Mouse (Mus musculus) liver, embryonic 16.5 days (tissue): ENCODE measurements around the gene Haus3. TPM values are rescaled to one million over a fixed set of nuclear protein-coding genes. Genes with fewer than 3 reads are reported as not detected.

ENCODE experiments used
- ATAC-seq: fragments of 200-750 bp; cut with Nextera tagmentation; 2 replicates; pipeline ENCODE4 v1.8.0; 2017; ENCODE audit warnings: low read depth, mild to moderate bottlenecking, moderate number of reproducible peaks, moderate library complexity
- H3K27ac ChIP-seq: fragments of 300-500 bp; sonication (generic); 2 replicates; pipeline ENCODE4 v1.5.1; 2014; ENCODE audit warnings: mild to moderate bottlenecking, low read length
- H3K27me3 ChIP-seq: fragments of 300-500 bp; sonication (generic); 2 replicates; pipeline ENCODE4 v1.6.1; 2014; ENCODE audit warnings: low read depth, low read length, mixed read lengths; ENCODE audit not compliant: control insufficient read depth, insufficient read depth
- H3K36me3 ChIP-seq: fragments of 300-500 bp; sonication (generic); 2 replicates; pipeline ENCODE4 v1.6.1; 2014; ENCODE audit warnings: mild to moderate bottlenecking; ENCODE audit not compliant: control insufficient read depth, insufficient read depth
- H3K4me1 ChIP-seq: fragments of 300-500 bp; sonication (generic); 2 replicates; pipeline ENCODE4 v1.6.1; 2014; ENCODE audit warnings: low read depth, low read length, mixed read lengths; ENCODE audit not compliant: control insufficient read depth
- H3K4me2 ChIP-seq: fragments of 300-500 bp; sonication (generic); 2 replicates; pipeline ENCODE4 v1.6.1; 2014; ENCODE audit warnings: low read depth, low read length, mixed read lengths
- H3K4me3 ChIP-seq: fragments of 300-500 bp; sonication (generic); 2 replicates; pipeline ENCODE4 v1.5.1; 2014; ENCODE audit warnings: low read depth, mild to moderate bottlenecking, low read length
- H3K9ac ChIP-seq: fragments of 300-500 bp; sonication (generic); 2 replicates; pipeline ENCODE4 v1.6.1; 2014; ENCODE audit warnings: low read depth, low read length
- H3K9me3 ChIP-seq: fragments of 300-500 bp; sonication (generic); replicated peaks from 2 replicates; pipeline ENCODE4 v1.6.1; 2016; ENCODE audit warnings: low read length; ENCODE audit not compliant: control insufficient read depth
- WGBS: fragments of 180-500 bp; shearing (Covaris S2); extraction: QIAGEN DNeasy Blood & Tissue Kit; methylation state at CpG from one replicate; pipeline ENCODE4 v1.1.7; 2014; ENCODE audit not compliant: insufficient replicate concordance; 5-methylcytosine and 5-hydroxymethylcytosine counted together
- polyA plus RNA-seq: library from polyadenylated mRNA; unstranded; fragments of >200 nt; fragmentation: Nextera tagmentation; extraction: Ambion mirVana; gene quantifications from 2 replicates; pipeline ENCODE4 v1.2.1, GENCODE M21; 2015

Haus3 gene
- polyA plus RNA-seq, 1 experiment from 2014 or later = 19.8 TPM

DNA sequence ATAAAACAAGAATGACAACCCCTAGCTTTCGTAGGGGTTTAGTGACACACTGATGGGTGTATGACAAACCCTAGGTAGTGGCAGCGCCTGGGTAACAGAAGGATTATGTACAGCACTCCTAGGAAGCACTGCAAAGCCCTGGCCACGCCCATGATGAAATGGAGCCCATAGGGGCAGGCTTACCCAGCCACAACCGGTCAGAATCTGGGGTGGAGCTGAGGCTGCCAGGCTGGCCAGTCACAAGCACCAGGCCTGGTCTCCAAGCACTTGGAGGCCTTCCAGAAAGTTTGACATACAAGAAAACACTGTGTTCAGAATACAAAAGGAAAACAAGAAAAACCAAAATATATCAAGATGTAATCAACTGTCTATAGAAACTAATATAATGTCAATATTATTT is 21.7 kb upstream of the Haus3 start:
- H3K9ac ChIP-seq = no peak overlapping the region
- peaks cover 18% of the 10 kb centered on the region for H3K4me1 ChIP-seq
- H3K4me2 ChIP-seq = no peak overlapping the region
- H3K27ac ChIP-seq = no peak overlapping the region
- H3K36me3 ChIP-seq = no peaks in the 10 kb centered on the region
- no peaks in the 10 kb centered on the region for H3K27me3 ChIP-seq
- H3K9me3 ChIP-seq = no peaks in the 10 kb centered on the region
- WGBS = 43% methylated on average over 4 of the region's 4 CpGs
- H3K4me3 ChIP-seq = no peak overlapping the region
- no peak for ATAC-seq

DNA sequence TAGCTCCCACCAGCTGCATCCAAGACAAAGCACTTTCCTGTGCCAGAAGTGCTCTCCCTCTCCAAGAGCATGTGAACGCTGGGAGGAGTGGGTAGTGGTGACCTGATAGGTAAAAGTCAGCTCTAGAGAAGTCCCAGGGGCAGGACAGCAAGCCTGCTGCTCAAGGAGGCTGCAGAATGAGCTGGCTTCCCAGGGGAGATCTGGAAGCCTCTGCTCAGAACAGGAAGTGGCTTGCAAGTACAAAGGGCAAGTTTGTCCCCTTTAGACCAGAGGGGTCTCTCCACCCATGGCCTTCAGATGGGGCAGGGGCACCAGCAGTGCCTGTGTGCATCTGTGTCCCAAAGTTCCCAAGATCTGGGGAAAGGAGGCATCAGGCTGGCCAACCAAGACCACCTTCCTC is 20.2 kb upstream of the Haus3 start:
- Histone ChIP-seq H3K4me2 (no peak overlapping the region), H3K27ac (no peak overlapping the region), H3K36me3 (no peaks in the 10 kb centered on the region), H3K4me1 (peaks cover 20% of the 10 kb centered on the region), H3K27me3 (no peaks in the 10 kb centered on the region), H3K9ac (no peak overlapping the region), H3K4me3 (no peak overlapping the region), H3K9me3 (no peaks in the 10 kb centered on the region)
- no peak for ATAC-seq
- WGBS = 58% methylated on average over 1 of the region's 1 CpGs

DNA sequence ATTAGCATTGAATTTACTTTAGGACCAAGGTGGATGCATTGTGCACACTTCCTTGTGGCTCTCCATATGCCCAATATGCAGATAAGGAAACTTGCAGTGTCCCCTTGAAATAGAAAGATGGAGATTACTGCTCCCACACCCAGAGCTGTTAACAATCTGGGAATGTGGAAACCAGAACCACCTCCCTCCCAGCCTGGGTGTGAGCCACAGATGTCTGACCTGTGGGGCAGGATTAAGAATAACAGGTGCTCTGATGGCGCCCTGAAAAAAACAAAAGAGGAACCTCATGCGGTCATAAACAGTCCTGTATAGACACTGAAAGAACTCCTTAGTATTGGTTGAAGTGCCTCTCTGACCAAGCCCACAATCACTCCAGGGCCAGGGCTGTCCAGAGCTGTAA is 19.5 kb upstream of the Haus3 start:
- H3K9me3 ChIP-seq = no peaks in the 10 kb centered on the region
- no peak overlapping the region for H3K4me3 ChIP-seq
- H3K27me3 ChIP-seq = no peaks in the 10 kb centered on the region
- no peak overlapping the region for H3K9ac ChIP-seq
- no peak for ATAC-seq
- peaks cover 20% of the 10 kb centered on the region for H3K4me1 ChIP-seq
- 32% methylated on average over 2 of the region's 2 CpGs for WGBS
- no peaks in the 10 kb centered on the region for H3K36me3 ChIP-seq
- no peak overlapping the region for H3K27ac ChIP-seq
- H3K4me2 ChIP-seq = peak overlapping the region; percentile 99

DNA sequence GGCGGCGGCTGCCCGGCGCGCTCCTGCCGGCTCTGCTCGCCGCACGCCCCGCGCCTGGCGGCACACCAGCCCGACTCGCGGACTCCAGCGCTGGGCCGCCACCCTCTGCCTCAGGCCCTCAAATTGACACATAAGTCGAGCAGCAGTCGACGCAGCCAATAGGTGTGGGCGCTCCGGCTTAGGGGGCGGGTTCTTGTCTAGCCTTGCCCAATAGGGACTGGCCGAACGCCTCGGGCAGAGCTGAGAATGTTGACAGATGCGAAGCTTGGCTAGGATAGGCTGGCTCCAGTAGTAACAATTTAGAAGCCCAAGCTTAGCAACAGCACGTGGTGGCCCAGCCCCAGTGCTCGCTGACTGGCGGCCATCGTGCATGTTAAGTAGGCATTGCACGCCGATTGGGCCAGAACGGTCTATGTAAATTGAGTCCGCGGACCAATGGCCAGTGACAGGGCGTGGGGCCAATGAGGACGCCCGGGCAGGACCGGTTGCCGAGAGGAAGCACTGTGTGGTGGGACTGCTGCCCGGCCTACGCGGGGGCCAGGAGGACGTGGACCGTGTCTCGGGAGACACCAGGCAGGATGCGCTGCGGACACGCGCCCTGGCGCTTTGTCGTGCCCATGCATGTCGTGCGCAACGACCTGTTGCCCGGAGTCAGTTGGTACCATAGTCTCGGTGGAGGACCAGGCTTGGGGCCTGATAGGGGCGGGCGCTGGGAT is 18.4 kb upstream of the Haus3 start, which contains the start of gene Mxd4:
Gene Mxd4, minus strand, starts transcription at position 120 of the 716 bp plus-strand sequence.
- peak within 1 kb of the TSS; percentile 68 for H3K9ac ChIP-seq
- under 1% methylated on average over 49 of the region's 60 CpGs for whole genome bisulfite sequencing
- peak; percentile 94 for ATAC-seq

DNA sequence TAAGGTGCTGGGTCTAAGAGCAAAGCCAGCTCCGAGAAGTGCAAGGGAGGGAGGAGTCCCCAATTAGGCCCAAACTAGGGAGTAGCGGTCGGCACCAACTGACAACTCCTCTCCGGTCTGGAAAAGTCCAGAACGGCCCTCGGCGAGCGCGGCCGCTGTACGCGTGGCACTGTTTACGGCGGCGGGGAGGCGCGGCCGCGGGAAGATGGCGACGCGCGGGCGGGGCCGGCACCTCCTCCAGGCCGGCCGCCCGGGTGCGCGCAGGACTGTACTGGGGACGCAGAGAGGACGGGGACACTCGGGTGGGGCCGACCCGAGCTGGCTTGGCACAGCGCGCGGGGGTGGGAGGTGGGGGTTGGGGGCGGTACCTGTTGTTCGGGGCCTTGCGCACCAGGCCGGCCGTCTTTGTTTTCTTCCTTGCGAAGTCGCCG is 17.6 kb upstream of the Haus3 start:
- Histone ChIP-seq H3K4me2 (peak overlapping the region; percentile 99), H3K9me3 (no peaks in the 10 kb centered on the region), H3K4me3 (peak overlapping the region; percentile 81), H3K4me1 (peaks cover 20% of the 10 kb centered on the region), H3K27me3 (no peaks in the 10 kb centered on the region), H3K9ac (peak overlapping the region; percentile 68), H3K27ac (peak overlapping the region; percentile 92), H3K36me3 (no peaks in the 10 kb centered on the region)
- ATAC-seq = peak; percentile 27
- WGBS = under 1% methylated on average over 38 of the region's 46 CpGs

More for the DNA sequence above, 18.4 kb upstream of the Haus3 start, which contains the start of gene Mxd4:
- no peaks in the 10 kb centered on the region for H3K27me3 ChIP-seq
- H3K9me3 ChIP-seq = no peaks in the 10 kb centered on the region
- H3K27ac ChIP-seq = peak within 1 kb of the TSS; percentile 92
- peaks cover 20% of the 10 kb centered on the region for H3K4me1 ChIP-seq
- H3K36me3 ChIP-seq = no peaks in the 10 kb centered on the region
- H3K4me2 ChIP-seq = peak within 1 kb of the TSS; percentile 99
- H3K4me3 ChIP-seq = peak within 1 kb of the TSS; percentile 81

DNA sequence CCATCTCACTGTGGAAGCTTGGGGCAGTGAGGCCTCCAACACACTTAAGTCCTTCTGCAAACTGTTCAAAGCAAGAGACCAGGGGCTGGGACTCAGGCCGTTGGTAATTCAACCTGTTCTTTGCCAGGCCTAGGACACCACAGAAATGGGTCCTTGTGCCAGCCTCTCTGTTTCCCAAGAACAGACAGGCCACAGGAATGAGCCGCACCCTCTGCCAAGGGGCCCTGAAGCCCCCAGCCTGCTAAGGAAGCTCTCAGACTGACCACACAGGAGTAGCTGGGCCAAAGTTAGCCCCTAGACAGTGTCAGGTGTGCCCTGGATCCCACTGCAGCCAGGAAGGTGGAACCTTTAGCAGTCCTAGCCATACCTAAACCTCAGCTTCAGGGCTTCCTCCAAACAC is 17.1 kb upstream of the Haus3 start:
- no peak for ATAC-seq
- Histone ChIP-seq H3K36me3 (no peaks in the 10 kb centered on the region), H3K27ac (peak overlapping the region; percentile 8; the same call in 1 of the 2 replicates), H3K4me3 (peak overlapping the region; percentile 81), H3K9ac (peak overlapping the region; percentile 68), H3K27me3 (no peaks in the 10 kb centered on the region), H3K9me3 (no peaks in the 10 kb centered on the region), H3K4me2 (peak overlapping the region; percentile 99), H3K4me1 (peaks cover 20% of the 10 kb centered on the region)
- 51% methylated on average over 2 of the region's 2 CpGs for WGBS

DNA sequence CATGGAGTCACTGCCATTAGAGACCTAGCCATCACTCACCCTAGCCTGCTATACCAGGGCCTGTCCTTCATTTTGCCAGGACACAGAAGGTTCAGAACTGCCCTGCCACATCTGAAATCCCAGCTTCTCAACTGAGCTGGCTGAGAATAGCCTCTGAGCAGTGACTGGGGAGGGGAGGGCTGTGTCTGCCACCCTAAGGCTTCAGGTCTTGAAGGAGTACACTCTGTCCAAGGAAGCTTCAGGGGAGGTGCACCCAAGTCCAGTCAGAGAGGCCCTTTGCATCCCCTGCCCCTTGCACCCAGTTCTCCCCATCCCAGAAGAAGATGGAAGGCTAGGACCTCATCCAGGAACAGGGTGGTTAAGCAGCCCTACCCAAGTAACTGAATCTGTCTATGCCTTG is 16.5 kb upstream of the Haus3 start:
- no peaks in the 10 kb centered on the region for H3K27me3 ChIP-seq
- H3K27ac ChIP-seq = no peak overlapping the region
- no peak overlapping the region for H3K4me2 ChIP-seq
- no peaks in the 10 kb centered on the region for H3K9me3 ChIP-seq
- ATAC-seq = no peak
- no peak overlapping the region; the same call in 1 of the 2 replicates for H3K9ac ChIP-seq
- peaks cover 20% of the 10 kb centered on the region for H3K4me1 ChIP-seq
- H3K36me3 ChIP-seq = no peaks in the 10 kb centered on the region
- no peak overlapping the region for H3K4me3 ChIP-seq

DNA sequence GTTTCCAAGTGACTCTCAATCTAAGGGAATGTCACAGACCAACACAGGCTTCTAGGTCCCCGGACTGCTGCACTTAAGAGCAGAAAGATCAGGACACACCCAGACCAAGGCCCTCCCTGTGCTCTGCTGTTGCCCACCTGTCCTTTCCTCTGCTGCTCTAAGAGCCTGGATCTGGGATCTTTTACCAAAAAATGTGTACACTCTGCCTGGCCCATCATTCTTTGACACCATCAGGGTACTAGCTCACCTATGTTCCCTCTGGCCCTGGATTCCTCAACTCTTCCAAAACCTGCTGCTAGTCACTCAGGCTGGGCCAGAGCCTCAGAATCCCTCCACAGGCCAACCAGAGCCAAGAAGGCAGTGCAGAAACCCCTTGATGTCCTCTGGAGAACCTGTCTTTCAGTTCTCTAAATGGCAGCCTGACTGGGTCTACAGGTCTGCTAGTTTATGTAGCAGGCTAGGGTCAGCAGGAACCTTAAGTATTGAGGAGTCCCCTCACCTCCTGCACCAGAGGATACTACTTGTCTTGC is 15.8 kb upstream of the Haus3 start:
- H3K9me3 ChIP-seq = no peaks in the 10 kb centered on the region

DNA sequence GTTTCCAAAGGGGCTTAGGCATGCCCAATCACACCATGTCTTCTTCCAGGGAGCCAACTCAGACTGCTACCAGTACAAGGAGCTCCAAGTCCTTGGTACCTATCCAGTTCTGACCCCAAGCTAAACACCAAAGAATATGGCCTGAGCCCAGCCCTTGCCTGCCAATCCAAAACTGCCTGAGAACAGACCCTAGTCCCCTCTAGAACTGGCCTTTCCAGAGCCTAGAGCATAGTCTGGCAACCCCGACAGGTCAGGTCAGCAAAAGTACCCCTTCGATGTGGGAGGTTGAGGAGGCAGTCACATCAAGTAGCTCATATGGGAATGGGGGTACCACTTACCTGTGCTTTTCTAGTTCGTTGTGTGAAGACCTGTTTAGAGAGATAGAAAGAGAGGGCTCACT is 14.6 kb upstream of the Haus3 start:
- no peak for ATAC-seq
- Histone ChIP-seq H3K4me1 (peaks cover 20% of the 10 kb centered on the region), H3K4me2 (no peak overlapping the region), H3K27ac (no peak overlapping the region), H3K4me3 (no peak overlapping the region), H3K36me3 (no peaks in the 10 kb centered on the region), H3K27me3 (no peaks in the 10 kb centered on the region), H3K9ac (no peak overlapping the region), H3K9me3 (no peaks in the 10 kb centered on the region)
- WGBS = 65% methylated on average over 3 of the region's 3 CpGs

More for the DNA sequence above, 15.8 kb upstream of the Haus3 start:
- Histone ChIP-seq H3K9ac (no peak overlapping the region), H3K27ac (no peak overlapping the region), H3K4me3 (no peak overlapping the region), H3K36me3 (no peaks in the 10 kb centered on the region), H3K27me3 (no peaks in the 10 kb centered on the region), H3K4me2 (no peak overlapping the region), H3K4me1 (peaks cover 20% of the 10 kb centered on the region)
- no peak for ATAC-seq
- 56% methylated on average over 1 of the region's 1 CpGs for WGBS
